Mouse (Mus musculus) CH12.LX (cell line): ENCODE measurements at regions not wholly inside any gene's neighbourhood (a gene's known extent, or its start where the extent isn't known, plus 50 kb on each side); places are given as distances from the start of the nearest gene placed in this dataset.

Source experiments
- CTCF ChIP-seq, 2 experiments: IDR thresholded peaks in 1 of 2; conservative IDR thresholded peaks in 1 of 2; 2 replicates each; pipeline ENCODE4 v1.5.1; 2011 to 2012; ENCODE audit warnings: low read depth in 2 of 2, low read length in 2 of 2, improper control_type of control experiment in 1 of 2, inconsistent platforms in 1 of 2, mild to moderate bottlenecking in 1 of 2, moderate library complexity in 1 of 2
- ELF1 ChIP-seq: IDR thresholded peaks from 2 replicates; pipeline ENCODE4 v1.6.1; 2014; ENCODE audit warnings: low read depth, mild to moderate bottlenecking, inconsistent platforms, low read length, improper control_type of control experiment
- EP300 ChIP-seq: IDR thresholded peaks from 2 replicates; pipeline ENCODE4 v1.6.1; 2011; ENCODE audit warnings: low read length, improper control_type of control experiment
- RAD21 ChIP-seq: IDR thresholded peaks from 2 replicates; pipeline ENCODE4 v1.6.1; 2011; ENCODE audit warnings: low read depth, mild to moderate bottlenecking, low read length, improper control_type of control experiment, moderate library complexity
- TCF12 ChIP-seq: IDR thresholded peaks from 2 replicates; pipeline ENCODE4 v1.6.1; 2014; ENCODE audit warnings: low read depth, mild to moderate bottlenecking, inconsistent platforms, low read length, improper control_type of control experiment
- ZMIZ1 ChIP-seq: IDR thresholded peaks from 2 replicates; pipeline ENCODE4 v1.6.1; 2012; ENCODE audit warnings: low read depth, mild to moderate bottlenecking, inconsistent platforms, low read length, improper control_type of control experiment

- no peak for TF ChIP-seq RAD21
- no peak for TF ChIP-seq TCF12
- TF ChIP-seq EP300 = no peak
- TF ChIP-seq ZMIZ1 = no peak
- no peak for TF ChIP-seq ELF1
- TF ChIP-seq CTCF (conservative IDR thresholded peaks at IDR 0.05 in 1 of 2, IDR thresholded peaks at IDR 0.05 in 1 of 2; ENCODE audit: low read depth in 2 of 2, low read length in 2 of 2) = no peak
Measured at GRCm38 (mm10) chr4:51969751-51970150, 469.3 kb upstream of the Smc2 start.
